Mouse (Mus musculus) common myeloid progenitor, adult 5-6 weeks (primary cell): ENCODE measurements around the gene Plscr4. TPM values are rescaled to one million over a fixed set of nuclear protein-coding genes. Genes with fewer than 3 reads are reported as not detected.
A peak's percentile ranks its signal among the peaks of the same experiment; 100 is the strongest.

Source experiments
- ATAC-seq: replicated peaks from 2 replicates; pipeline ENCODE4 v1.8.0; 2016; ENCODE audit warnings: low read depth, mild to moderate bottlenecking, moderate TSS enrichment, inconsistent platforms; ENCODE audit not compliant: poor library complexity, severe bottlenecking
- total RNA-seq: library from RNA; stranded (forward); fragments of 200-1000, 187-1606 nt; gene quantifications from 2 replicates; pipeline ENCODE4 v1.2.3, GENCODE M21; 2017

Gene Plscr4
- 1.2 and 2.8 TPM in 2 replicates for total RNA-seq

- peak; percentile 90 for ATAC-seq
These were observed at the start of gene Plscr4 for GRCm38 (mm10) chr9:92457261-92458058. TSS of gene Plscr4 (plus strand) at chr9:92457373.

- ATAC-seq = no peak
These were observed 46.9 kb upstream of the Plscr4 start for GRCm38 (mm10) chr9:92410225-92410624.

GRCm38 (mm10) chr9:92412045-92412444 lies 45.1 kb upstream of the Plscr4 start:
- no peak for ATAC-seq

GRCm38 (mm10) chr9:92413684-92414083 lies 43.5 kb upstream of the Plscr4 start:
- ATAC-seq = no peak

- no peak for ATAC-seq
These were observed 19.4 kb upstream of the Plscr4 start for GRCm38 (mm10) chr9:92437781-92438180.

- peak; percentile 65; the same call in 1 of the 2 replicates for ATAC-seq
These were observed 15.7 kb upstream of the Plscr4 start for GRCm38 (mm10) chr9:92441468-92441867.

GRCm38 (mm10) chr9:92444536-92444935 lies 12.6 kb upstream of the Plscr4 start:
- ATAC-seq = no peak

GRCm38 (mm10) chr9:92456605-92457004 lies 568 bp upstream of the Plscr4 start:
- no peak for ATAC-seq

GRCm38 (mm10) chr9:92458059-92458402 lies 858 bp downstream of the Plscr4 start:
- no peak for ATAC-seq

- ATAC-seq = peak; percentile 39
These were observed 1.2 kb downstream of the Plscr4 start for GRCm38 (mm10) chr9:92458418-92458817.

- no peak for ATAC-seq
These were observed 10.6 kb downstream of the Plscr4 start for GRCm38 (mm10) chr9:92467724-92468123.

- no peak for ATAC-seq
These were observed 15.2 kb downstream of the Plscr4 start for GRCm38 (mm10) chr9:92472256-92472855.

- peak; percentile 96 for ATAC-seq
These were observed 16.0 kb downstream of the Plscr4 start for GRCm38 (mm10) chr9:92473178-92473577.

GRCm38 (mm10) chr9:92474244-92474643 lies 17.1 kb downstream of the Plscr4 start:
- no peak for ATAC-seq

GRCm38 (mm10) chr9:92481663-92482062 lies 24.5 kb downstream of the Plscr4 start:
- no peak for ATAC-seq

- no peak for ATAC-seq
These were observed 25.4 kb downstream of the Plscr4 start for GRCm38 (mm10) chr9:92482551-92482950.

GRCm38 (mm10) chr9:92484710-92485267 lies 27.6 kb downstream of the Plscr4 start:
- peak; percentile 59 for ATAC-seq

- ATAC-seq = peak; percentile 66
These were observed 32.7 kb downstream of the Plscr4 start for GRCm38 (mm10) chr9:92489857-92490256.

GRCm38 (mm10) chr9:92490319-92490718 lies 33.1 kb downstream of the Plscr4 start:
- no peak for ATAC-seq

GRCm38 (mm10) chr9:92491274-92491673 lies 34.1 kb downstream of the Plscr4 start:
- ATAC-seq = no peak

- peak; percentile 99 for ATAC-seq
These were observed 42.7 kb downstream of the Plscr4 start for GRCm38 (mm10) chr9:92499710-92500410.
